Mouse (Mus musculus) bone marrow, adult 2 months (tissue): ENCODE data around the gene Tespa1. TPM values are rescaled to one million over a fixed set of nuclear protein-coding genes. Genes with fewer than 3 reads are reported as not detected.
"Not testable (repeated sequence)": the region's sequence is repeated elsewhere in the genome, so short reads cannot be mapped to it uniquely, and the experiment has no call there.

Experiments used
- H3K27ac ChIP-seq: fragments of 200-500 bp; 2 replicates; pipeline ENCODE4 v1.5.1; 2012; ENCODE audit warnings: low read depth, mild to moderate bottlenecking, control low read depth, inconsistent platforms, low read length; ENCODE audit not compliant: control insufficient read depth, poor library complexity, insufficient read depth
- H3K4me1 ChIP-seq: fragments of 200-500 bp; 2 replicates; pipeline ENCODE4 v1.6.1; 2011; ENCODE audit warnings: low read length; ENCODE audit not compliant: control insufficient read depth, insufficient read depth
- H3K4me3 ChIP-seq: fragments of 200-500 bp; replicated peaks from 2 replicates; pipeline ENCODE3; 2011; ENCODE audit warnings: mild to moderate bottlenecking, low read depth, low read length, control low read depth; ENCODE audit not compliant: control insufficient read depth
- CTCF ChIP-seq: fragments of 200-500 bp; IDR thresholded peaks from 2 replicates; pipeline ENCODE4 v1.5.1; 2011; ENCODE audit warnings: low read length, control low read depth; ENCODE audit not compliant: control insufficient read depth, insufficient read depth
- POLR2A ChIP-seq: fragments of 200-500 bp; IDR thresholded peaks from 2 replicates; pipeline ENCODE4 v1.6.1; 2011; ENCODE audit warnings: low read depth, mild to moderate bottlenecking, control low read depth, low read length, borderline replicate concordance; ENCODE audit not compliant: control insufficient read depth
- WGBS: fragments of 180-500 bp; shearing (Covaris S2); methylation state at CpG from one replicate; pipeline ENCODE4 v1.1.7; 2018; 5-methylcytosine and 5-hydroxymethylcytosine counted together
- polyA plus RNA-seq: library from polyadenylated mRNA; stranded (reverse); fragments of >200 nt; gene quantifications from 2 replicates; pipeline ENCODE4 v1.2.4, GENCODE M21; 2011; ENCODE audit warnings: low replicate concordance; ENCODE audit not compliant: missing spikeins, insufficient read depth, insufficient read length

The Tespa1 gene
- polyA plus RNA-seq, 1 experiment = 7.9 TPM

- Histone ChIP-seq H3K4me1 (no peaks in the 10 kb centered on the region), H3K4me3 (no peak overlapping the region), H3K27ac (no peak overlapping the region)
- 52% methylated on average over 2 of the region's 2 CpGs for WGBS
- no peak for TF ChIP-seq CTCF
- no peak for TF ChIP-seq POLR2A
Observed at GRCm38 (mm10) chr10:130370005-130370682, 47.5 kb downstream of the Tespa1 start.

- TF ChIP-seq POLR2A = no peak
- TF ChIP-seq CTCF = no peak
- 77% methylated on average over 1 of the region's 1 CpGs for WGBS
Observed at GRCm38 (mm10) chr10:130371644-130372043, 49.0 kb downstream of the Tespa1 start.

GRCm38 (mm10) chr10:130372491-130373173 lies 50.0 kb downstream of the Tespa1 start:
- H3K4me3 ChIP-seq = no peak overlapping the region
- no peaks in the 10 kb centered on the region for H3K4me1 ChIP-seq
- TF ChIP-seq POLR2A (no peak), CTCF (no peak)
- WGBS = 63% methylated on average over 2 of the region's 2 CpGs
- no peak overlapping the region for H3K27ac ChIP-seq

More at GRCm38 (mm10) chr10:130371644-130372043, 49.0 kb downstream of the Tespa1 start:
- no peaks in the 10 kb centered on the region for H3K4me1 ChIP-seq
- no peak overlapping the region for H3K27ac ChIP-seq
- H3K4me3 ChIP-seq = no peak overlapping the region

GRCm38 (mm10) chr10:130375145-130375544 lies 52.5 kb downstream of the Tespa1 start:
- H3K4me1 ChIP-seq = no peaks in the 10 kb centered on the region
- 66% methylated on average over 2 of the region's 2 CpGs for WGBS
- TF ChIP-seq CTCF (no peak), POLR2A (no peak)
- H3K4me3 ChIP-seq = no peak overlapping the region
- no peak overlapping the region for H3K27ac ChIP-seq

- H3K27ac ChIP-seq = no peak within 1 kb of the TSS
- H3K4me1 ChIP-seq = no peaks in the 10 kb centered on the region
- H3K4me3 ChIP-seq = no peak within 1 kb of the TSS
- no peak for TF ChIP-seq POLR2A
- TF ChIP-seq CTCF = no peak
Observed at GRCm38 (mm10) chr10:130394232-130394631, 71.6 kb downstream of the Tespa1 start, which contains the start of gene Vmn2r84. Gene Vmn2r84, minus strand, starts transcription at chr10:130394332.

- not testable (repeated sequence) for H3K4me3 ChIP-seq, H3K27ac ChIP-seq, H3K4me1 ChIP-seq
- 62% methylated on average over 23 of the region's 35 CpGs for WGBS
Observed at GRCm38 (mm10) chr10:130412167-130412698, 89.6 kb downstream of the Tespa1 start.

Other genes starting within 250 kb of the Tespa1 start
- not detected in 2 replicates for gene Olfr823, start 207.5 kb upstream of the Tespa1 start, polyA plus RNA-seq
- gene Olfr824, start 192.9 kb upstream of the Tespa1 start, polyA plus RNA-seq = not detected in 2 replicates
- not detected in 2 replicates for gene Olfr825, start 156.1 kb upstream of the Tespa1 start, polyA plus RNA-seq
- gene Olfr826, start 138.7 kb upstream of the Tespa1 start, polyA plus RNA-seq = not detected in 2 replicates
- not detected in 2 replicates for gene Olfr827, start 108.5 kb upstream of the Tespa1 start, polyA plus RNA-seq
- not detected in 2 replicates for gene Neurod4, start 42.6 kb upstream of the Tespa1 start, polyA plus RNA-seq
- gene Vmn2r84, start 71.5 kb downstream of the Tespa1 start, polyA plus RNA-seq = 0.18 TPM in 1 of 2 replicates, not detected in the other
- gene Vmn2r85, start 106.8 kb downstream of the Tespa1 start, polyA plus RNA-seq = not detected in 2 replicates
- gene Vmn2r86, start 133.2 kb downstream of the Tespa1 start, polyA plus RNA-seq = not detected in 2 replicates
- not detected in 2 replicates for gene Vmn2r87, start 174.5 kb downstream of the Tespa1 start, polyA plus RNA-seq